Mouse (Mus musculus): Measurements from ENCODE around the gene Slc16a3. TPM values are rescaled to one million over a fixed set of nuclear protein-coding genes. Genes with fewer than 3 reads are reported as not detected.

The Slc16a3 gene
- total RNA-seq, 4 experiments from 2014 or later: 1.0 to 3.7 (median 1.3) TPM

DNA sequence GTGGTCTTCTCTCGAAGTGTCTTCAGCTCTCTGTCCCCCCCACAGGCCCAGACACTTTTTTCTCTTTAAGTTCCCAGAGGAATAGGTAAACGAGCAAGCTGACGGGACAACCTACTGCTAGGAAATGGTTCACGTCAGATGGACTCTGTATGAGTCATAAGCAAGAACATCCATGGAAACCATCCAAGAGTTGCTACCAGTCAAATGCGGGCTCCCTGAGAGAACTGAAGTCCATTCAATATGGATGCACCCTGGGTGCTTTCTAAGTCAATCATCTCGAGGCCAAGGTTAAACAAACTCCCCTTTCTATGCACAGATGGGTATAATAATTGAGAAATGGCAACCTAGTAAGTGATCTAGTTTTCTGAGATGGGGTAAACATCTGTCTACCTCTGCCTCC, 25.0 kb downstream of the Slc16a3 start:
- DNase-seq (ENCODE audit: low spot score): no peak

- DNase-seq (ENCODE audit: low spot score): no peak
Measured at GRCm38 (mm10) chr11:120979711-120980426, 31.6 kb downstream of the Slc16a3 start.

DNA sequence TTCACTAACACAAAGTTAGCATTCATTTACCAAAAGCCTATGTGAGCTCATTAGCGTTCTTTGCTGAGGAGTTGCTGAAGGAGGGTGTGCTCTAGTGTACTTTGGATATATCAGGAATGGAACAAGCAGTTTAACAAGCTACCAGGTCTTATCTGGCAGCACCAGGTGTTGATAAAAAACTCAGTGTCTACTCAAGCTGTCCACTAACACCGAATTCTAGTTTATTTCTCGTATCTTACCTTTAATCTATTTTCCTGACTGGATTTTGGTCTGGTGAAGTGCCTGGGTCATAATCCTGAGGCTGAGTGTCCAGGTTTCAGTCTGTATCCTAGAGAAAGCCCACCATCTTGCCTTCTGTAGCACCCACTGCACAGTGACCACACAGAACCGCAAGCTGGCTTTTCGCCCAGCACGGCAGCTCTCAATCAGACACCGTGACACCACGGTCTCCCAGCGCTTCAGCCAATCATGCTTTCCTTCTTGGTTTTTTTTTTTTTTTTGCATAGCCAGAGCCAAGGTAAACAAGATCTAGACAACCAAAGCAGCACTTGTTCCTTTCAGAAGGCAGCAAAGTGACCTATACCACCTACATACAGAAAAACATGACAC, 32.3 kb downstream of the Slc16a3 start:
- DNase-seq (ENCODE audit: low spot score): no peak

DNA sequence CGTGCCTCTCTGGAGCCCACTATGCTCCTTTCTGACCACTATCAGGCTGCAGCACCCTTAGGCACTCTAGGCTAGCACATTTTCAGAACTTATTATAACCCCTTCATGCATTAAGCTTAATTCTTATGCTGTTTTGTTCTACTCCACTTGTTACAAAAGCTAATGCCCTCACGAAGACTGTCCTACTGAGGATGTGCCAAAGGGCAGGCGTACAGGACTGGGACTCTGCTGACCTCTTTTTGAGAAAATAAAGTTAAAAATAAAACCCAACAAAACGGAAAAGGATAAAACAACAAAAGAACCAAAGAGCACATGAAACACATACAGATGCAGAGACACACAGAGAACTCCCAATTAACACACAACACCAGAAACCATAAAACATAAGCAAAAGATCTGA, 33.4 kb downstream of the Slc16a3 start:
- no peak for DNase-seq (ENCODE audit: low spot score)

- no peak for DNase-seq (ENCODE audit: low spot score)
Measured at GRCm38 (mm10) chr11:120982459-120982858, 34.2 kb downstream of the Slc16a3 start.

DNA sequence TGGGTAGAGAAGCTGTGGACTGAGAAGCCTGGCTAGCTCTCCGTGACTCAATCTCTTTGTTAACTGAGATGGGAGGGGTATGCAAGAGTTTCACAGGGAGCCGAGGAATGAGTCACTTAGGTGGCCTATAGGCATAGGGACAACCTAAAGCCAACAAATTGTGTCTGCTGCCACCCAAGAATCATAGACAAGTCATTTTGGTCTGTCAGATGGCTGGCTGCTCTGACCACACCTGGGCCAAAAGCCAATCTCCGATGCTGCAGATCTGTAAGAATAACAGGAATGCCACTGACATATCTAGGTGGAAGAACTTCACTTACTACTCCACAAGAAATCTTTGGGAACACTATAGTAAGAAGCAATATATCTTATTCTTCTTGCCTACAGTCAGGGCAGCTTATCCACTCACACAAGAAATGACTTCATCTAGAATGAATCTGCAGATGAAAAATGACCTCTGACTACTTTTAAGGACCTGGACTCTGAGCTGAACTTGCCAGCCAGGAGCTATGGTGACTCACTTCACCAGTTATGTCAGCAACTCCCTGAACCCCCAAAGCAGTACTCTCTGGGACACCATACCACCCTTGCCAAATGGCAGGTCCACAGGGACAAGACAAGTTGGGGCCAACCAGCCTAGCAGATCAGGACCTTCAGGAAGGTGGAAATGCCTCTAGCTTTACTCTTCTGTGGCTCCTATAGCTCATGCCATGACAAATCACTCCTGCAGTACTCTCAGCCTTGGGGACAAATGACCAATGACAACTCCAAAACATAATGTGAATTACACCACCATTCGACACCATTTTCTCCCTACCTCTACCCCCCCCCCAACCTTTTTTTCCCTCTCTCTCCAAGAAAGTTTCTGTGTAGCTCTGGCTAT, 36.4 kb downstream of the Slc16a3 start:
- no peak for DNase-seq (ENCODE audit: low spot score)

GRCm38 (mm10) chr11:120987608-120988007, 39.3 kb downstream of the Slc16a3 start:
- no peak for DNase-seq (ENCODE audit: low spot score)

DNA sequence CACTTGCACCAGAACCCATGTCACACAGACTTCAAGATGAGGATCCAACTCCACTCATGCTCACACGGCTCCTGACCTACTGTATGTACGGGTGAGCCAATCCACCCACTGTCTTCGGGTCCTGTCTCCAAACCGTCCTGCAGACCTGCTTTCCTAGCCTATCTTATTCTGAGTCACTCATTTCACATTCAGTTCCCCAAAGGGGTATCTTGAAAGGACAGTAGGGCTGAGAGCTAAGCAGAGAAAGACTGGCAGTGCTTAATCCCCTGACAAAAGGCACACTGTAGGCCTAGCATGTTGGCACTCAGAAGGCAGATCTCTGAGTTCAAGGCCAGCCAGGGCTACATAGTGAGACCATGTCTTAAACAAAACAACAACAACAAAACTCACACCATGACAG, 40.1 kb downstream of the Slc16a3 start:
- no peak for DNase-seq (ENCODE audit: low spot score)

DNA sequence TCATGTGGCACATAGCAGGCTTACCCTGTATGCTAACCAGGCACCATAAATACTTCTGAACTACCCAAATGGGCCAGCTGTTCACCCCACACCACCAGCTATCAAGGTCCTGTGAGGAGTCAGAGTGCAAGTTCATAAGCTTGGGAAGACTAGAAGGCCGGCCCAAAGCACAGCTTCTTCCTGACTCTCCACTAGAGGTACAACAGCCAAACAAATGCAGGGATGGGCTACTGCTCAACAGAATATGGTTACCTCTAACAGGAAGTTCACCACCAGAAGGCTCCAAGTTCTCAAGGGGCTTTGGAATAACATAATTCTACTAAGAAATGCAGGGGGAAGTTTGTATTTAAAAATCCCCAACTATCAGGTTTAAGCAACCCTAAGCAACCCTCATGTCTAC, 41.2 kb downstream of the Slc16a3 start:
- no peak for DNase-seq (ENCODE audit: low spot score)

DNA sequence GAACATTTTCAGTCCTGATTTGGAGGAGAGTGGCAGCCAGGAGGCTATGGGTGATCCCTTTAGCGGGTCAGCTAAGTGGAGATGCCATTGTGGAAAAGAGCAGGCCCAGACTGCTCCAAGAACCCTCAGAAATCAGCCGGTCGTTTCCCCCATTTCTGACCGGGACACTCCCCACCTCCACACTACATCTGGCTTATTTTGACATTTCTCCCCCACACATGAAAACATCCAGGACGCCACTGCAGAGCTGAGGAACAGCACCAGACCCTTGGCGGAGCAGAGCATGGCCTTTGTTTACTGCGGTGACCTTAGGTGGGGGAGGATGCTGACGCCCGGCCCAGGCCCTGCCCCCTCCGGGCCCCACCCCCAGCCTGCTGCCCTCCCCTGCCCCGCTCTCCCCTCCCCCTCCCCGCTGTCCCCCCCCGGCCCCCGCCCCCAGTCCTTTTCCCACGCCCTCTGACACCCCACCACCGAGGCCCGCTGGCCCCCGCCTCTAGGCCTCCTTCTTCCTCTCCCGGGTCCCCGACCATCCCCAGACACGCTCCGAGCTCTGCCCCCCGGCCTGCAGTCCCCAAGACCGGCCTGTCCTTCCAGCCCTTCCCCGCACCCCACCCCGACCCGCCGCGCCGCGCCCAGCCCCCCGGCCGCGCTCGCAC, 42.0 kb downstream of the Slc16a3 start:
- DNase-seq (ENCODE audit: low spot score): no peak

DNA sequence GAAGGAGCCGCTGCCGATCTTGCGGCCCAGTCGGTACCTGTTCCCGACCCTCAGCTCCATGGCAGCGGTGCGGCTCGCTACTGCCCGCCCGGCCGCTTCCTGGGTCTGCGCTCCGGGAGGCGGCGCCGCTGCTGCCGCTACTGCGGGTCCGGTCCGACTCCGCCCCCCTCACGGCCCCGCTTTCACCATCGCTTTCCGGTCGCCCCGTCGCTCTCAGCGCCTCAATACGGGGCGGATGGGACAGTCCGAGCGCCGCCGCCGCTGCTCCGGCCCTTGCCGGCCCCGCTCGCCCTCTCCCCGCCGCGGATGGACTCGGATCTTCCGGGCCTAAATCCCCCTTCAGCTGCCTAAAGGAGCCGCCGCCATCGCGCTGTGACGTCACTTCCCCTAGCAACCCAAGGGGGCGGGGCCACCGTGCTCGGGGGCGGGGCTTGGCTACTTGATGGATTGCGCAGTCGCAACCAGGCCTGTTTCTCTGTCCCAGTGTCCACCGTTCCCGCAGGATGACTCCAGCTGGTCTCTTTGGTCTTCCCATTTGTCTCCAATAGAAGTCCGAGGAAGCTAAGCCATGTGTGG, 42.8 kb downstream of the Slc16a3 start, which contains the start of gene Csnk1d:
Gene Csnk1d, minus strand, starts transcription at position 380 of the 576 bp plus-strand sequence.
- peak; percentile 99 for DNase-seq (ENCODE audit: low spot score)

DNA sequence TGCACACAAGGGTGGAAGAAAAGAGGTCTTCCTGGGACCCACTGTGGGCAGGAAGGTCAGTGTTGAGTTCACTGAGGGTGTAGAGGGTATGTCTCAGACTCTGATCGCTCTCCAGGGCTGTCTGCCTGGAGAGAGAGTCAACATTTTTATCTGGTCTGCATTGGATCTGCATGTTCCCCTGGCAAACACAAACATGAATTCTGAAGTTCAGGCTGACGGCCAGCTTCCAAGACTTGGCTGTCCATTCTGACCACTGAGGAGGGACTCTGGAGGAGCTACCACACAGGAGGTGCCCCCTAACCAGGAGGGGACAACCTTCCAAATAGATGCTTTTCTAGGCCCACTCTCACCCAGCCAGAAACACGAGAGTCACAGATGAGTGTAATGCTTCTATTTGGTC, 43.5 kb downstream of the Slc16a3 start:
- peak; percentile 74 for DNase-seq (ENCODE audit: low spot score)

DNA sequence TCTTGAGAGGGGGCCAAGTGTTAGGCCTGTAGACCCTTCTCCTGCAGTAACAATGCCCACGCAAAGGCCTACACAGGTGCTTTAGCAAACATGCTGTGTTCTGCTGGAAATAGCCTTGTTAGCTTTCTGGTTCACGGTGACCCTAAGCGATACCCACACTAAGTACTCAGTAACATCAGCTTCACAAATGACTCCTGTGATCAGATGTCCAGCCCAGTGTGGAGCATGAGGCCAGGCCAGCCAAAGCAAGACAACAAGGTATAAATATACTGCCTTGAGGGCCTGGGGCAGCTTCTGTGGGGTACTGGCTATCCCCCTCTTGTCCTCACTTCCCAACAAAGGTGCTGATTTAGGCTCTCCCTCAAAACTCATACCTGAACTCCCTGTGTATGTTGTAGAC, 44.8 kb downstream of the Slc16a3 start:
- no peak for DNase-seq (ENCODE audit: low spot score)

GRCm38 (mm10) chr11:120993586-120993985, 45.3 kb downstream of the Slc16a3 start:
- DNase-seq (ENCODE audit: low spot score): no peak

DNA sequence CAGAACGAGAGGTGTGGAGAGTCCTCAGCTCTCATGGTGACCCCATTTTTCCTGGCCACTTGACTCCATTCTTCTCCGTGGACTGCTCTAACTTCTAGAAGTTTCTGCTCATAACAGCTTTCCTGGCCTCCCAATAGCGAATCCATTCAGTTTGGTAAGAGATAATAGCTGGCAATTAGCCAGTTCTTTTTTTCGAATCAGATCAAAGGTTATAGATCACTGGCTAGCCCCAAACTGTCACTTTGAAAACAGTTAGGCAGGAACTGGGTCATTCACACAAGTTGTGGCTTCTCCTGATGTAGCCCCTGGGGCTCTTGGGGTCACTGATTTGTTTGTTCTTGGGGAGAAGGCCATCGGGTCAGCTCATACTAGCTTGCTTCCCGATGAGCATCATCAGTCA, 46.5 kb downstream of the Slc16a3 start:
- DNase-seq (ENCODE audit: low spot score): no peak

- no peak for DNase-seq (ENCODE audit: low spot score)
Measured at GRCm38 (mm10) chr11:121001966-121002365, 53.7 kb downstream of the Slc16a3 start.

- no peak for DNase-seq (ENCODE audit: low spot score)
Measured at GRCm38 (mm10) chr11:121004281-121004680, 56.0 kb downstream of the Slc16a3 start.

DNA sequence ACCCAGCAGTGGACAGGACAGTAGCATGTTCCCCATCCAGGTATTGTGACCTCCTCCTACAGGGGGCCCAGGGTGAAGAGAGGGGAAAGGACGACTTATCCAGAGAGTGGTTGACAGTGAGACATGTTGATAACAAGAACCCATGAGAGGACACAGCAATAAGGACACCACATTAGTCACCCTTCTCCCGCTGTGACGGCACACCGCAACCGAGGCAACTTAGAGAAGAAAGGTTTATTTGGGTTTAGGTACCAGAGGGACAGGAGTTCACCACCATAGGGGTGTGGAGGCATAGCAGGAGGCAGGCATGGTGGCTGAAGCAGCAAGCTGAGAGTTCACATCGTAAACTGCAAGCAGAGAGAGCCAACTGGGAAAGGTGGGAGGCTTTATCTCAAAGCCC, 57.9 kb downstream of the Slc16a3 start:
- no peak for DNase-seq (ENCODE audit: low spot score)

DNA sequence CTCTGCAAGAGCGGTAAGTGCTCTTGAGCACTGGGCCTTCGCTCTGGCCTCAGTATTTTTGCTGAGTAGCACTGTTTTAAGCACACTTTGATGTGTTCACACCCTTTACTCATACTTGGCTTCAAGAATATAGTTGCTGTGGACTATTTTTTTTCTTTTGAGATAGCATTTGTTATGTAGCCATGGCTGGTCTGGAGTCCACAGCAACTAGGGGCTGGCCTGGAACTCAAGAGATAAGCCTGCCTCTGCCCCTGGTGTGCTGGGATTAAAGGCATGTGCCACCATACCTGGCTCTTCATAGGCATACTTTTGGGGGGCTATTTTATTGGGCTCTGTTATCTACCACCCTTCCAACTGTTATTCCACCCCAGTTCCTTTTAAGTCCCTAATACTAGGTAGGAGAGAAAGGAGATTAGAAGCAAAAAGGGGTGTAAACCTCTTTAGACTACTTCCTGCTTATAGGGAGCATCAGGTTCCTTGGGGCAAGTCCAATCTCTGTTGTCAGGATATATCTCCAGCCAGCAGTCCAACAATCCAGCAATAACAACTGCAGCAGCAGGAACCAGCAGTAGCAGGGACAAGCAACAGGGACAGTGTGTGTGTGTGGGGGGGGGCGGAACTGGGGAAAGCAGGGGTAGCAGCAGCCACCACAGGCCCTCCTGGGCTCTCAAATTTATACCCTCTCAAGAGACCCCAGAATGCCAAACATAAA, 61.9 kb downstream of the Slc16a3 start:
- DNase-seq (ENCODE audit: low spot score): no peak
